Mouse (Mus musculus): ENCODE results near the gene Tmprss13. TPM values are rescaled to one million over a fixed set of nuclear protein-coding genes. Genes with fewer than 3 reads are reported as not detected.

Tmprss13 gene
- polyA plus RNA-seq, 1 experiment: not detected

GRCm38 (mm10) chr9:45386698-45387097 lies 67.8 kb downstream of the Tmprss13 start:
- TF ChIP-seq MAX (IDR thresholded peaks at IDR 0.05): no peak
- no peak for TF ChIP-seq CTCF (IDR thresholded peaks at IDR 0.05; ENCODE audit: control insufficient read depth, insufficient read depth, insufficient read length)
- TF ChIP-seq FOSL1 (IDR thresholded peaks at IDR 0.05; ENCODE audit: insufficient read depth, low read length, poor library complexity, severe bottlenecking): no peak
- no peak for TF ChIP-seq USF1 (IDR thresholded peaks at IDR 0.05; ENCODE audit: low read depth)
- no peak for TF ChIP-seq MYOD1 (IDR thresholded peaks at IDR 0.05; ENCODE audit: control insufficient read depth, insufficient read length, low read depth)
- no peaks in the 10 kb centered on the region for H3K79me3 ChIP-seq (ENCODE audit: low read depth)
- no peak overlapping the region for H3ac ChIP-seq (ENCODE audit: control insufficient read depth, insufficient read length, low read depth)
- H3K79me2 ChIP-seq (ENCODE audit: control insufficient read depth, insufficient read depth): no peaks in the 10 kb centered on the region
- H3K27me3 ChIP-seq (ENCODE audit: control insufficient read depth, insufficient read depth, insufficient read length): no peaks in the 10 kb centered on the region
- H3K36me3 ChIP-seq (ENCODE audit: control insufficient read depth, insufficient read depth): no peaks in the 10 kb centered on the region
- H3K4me3 ChIP-seq (ENCODE audit: insufficient read depth, poor library complexity, severe bottlenecking): no peak overlapping the region

GRCm38 (mm10) chr9:45388385-45388994 lies 69.6 kb downstream of the Tmprss13 start:
- Histone ChIP-seq H3K36me3 (ENCODE audit: control insufficient read depth, insufficient read depth) (no peaks in the 10 kb centered on the region), H3K27me3 (ENCODE audit: control insufficient read depth, insufficient read depth, insufficient read length) (peaks cover 4% of the 10 kb centered on the region), H3K79me3 (ENCODE audit: low read depth) (no peaks in the 10 kb centered on the region), H3K79me2 (ENCODE audit: control insufficient read depth, insufficient read depth) (no peaks in the 10 kb centered on the region), H3ac (ENCODE audit: control insufficient read depth, insufficient read length, low read depth) (no peak overlapping the region), H3K4me3 (ENCODE audit: insufficient read depth, poor library complexity, severe bottlenecking) (no peak overlapping the region)
- no peak for TF ChIP-seq USF1 (IDR thresholded peaks at IDR 0.05; ENCODE audit: low read depth)
- TF ChIP-seq MYOG (IDR thresholded peaks at IDR 0.05; ENCODE audit: control insufficient read depth, extremely low read depth, insufficient read length): no peak
- peak; percentile 77 for TF ChIP-seq CTCF (IDR thresholded peaks at IDR 0.05; ENCODE audit: control insufficient read depth, insufficient read depth, insufficient read length)
- no peak for TF ChIP-seq MYOD1 (IDR thresholded peaks at IDR 0.05; ENCODE audit: control insufficient read depth, insufficient read length, low read depth)

GRCm38 (mm10) chr9:45389596-45389995 lies 70.7 kb downstream of the Tmprss13 start:
- H3K4me3 ChIP-seq (ENCODE audit: insufficient read depth, poor library complexity, severe bottlenecking): no peak overlapping the region
- no peaks in the 10 kb centered on the region for H3K79me3 ChIP-seq (ENCODE audit: low read depth)
- TF ChIP-seq MYOG (IDR thresholded peaks at IDR 0.05; ENCODE audit: control insufficient read depth, extremely low read depth, insufficient read length) (no peak), CEBPB (IDR thresholded peaks at IDR 0.05; ENCODE audit: low read depth) (no peak), CTCF (IDR thresholded peaks at IDR 0.05; ENCODE audit: control insufficient read depth, insufficient read depth, insufficient read length) (no peak), FOSL1 (IDR thresholded peaks at IDR 0.05; ENCODE audit: insufficient read depth, low read length, poor library complexity, severe bottlenecking) (no peak), USF1 (IDR thresholded peaks at IDR 0.05; ENCODE audit: low read depth) (no peak), MYOD1 (IDR thresholded peaks at IDR 0.05; ENCODE audit: control insufficient read depth, insufficient read length, low read depth) (no peak), MAX (IDR thresholded peaks at IDR 0.05) (no peak)
- no peaks in the 10 kb centered on the region for H3K36me3 ChIP-seq (ENCODE audit: control insufficient read depth, insufficient read depth)
- H3K27me3 ChIP-seq (ENCODE audit: control insufficient read depth, insufficient read depth, insufficient read length): peaks cover 8% of the 10 kb centered on the region
- no peaks in the 10 kb centered on the region for H3K79me2 ChIP-seq (ENCODE audit: control insufficient read depth, insufficient read depth)
- no peak overlapping the region for H3ac ChIP-seq (ENCODE audit: control insufficient read depth, insufficient read length, low read depth)

GRCm38 (mm10) chr9:45391299-45391698 lies 72.4 kb downstream of the Tmprss13 start:
- H3K4me3 ChIP-seq (ENCODE audit: insufficient read depth, poor library complexity, severe bottlenecking): no peak overlapping the region

GRCm38 (mm10) chr9:45395218-45395617 lies 76.3 kb downstream of the Tmprss13 start:
- Histone ChIP-seq H3ac (ENCODE audit: control insufficient read depth, insufficient read length, low read depth) (no peak overlapping the region), H3K27me3 (ENCODE audit: control insufficient read depth, insufficient read depth, insufficient read length) (peaks cover 14% of the 10 kb centered on the region), H3K79me2 (ENCODE audit: control insufficient read depth, insufficient read depth) (no peaks in the 10 kb centered on the region), H3K79me3 (ENCODE audit: low read depth) (no peaks in the 10 kb centered on the region), H3K36me3 (ENCODE audit: control insufficient read depth, insufficient read depth) (no peaks in the 10 kb centered on the region), H3K4me3 (ENCODE audit: insufficient read depth, poor library complexity, severe bottlenecking) (no peak overlapping the region)
- TF ChIP-seq CEBPB (IDR thresholded peaks at IDR 0.05; ENCODE audit: low read depth) (no peak), USF1 (IDR thresholded peaks at IDR 0.05; ENCODE audit: low read depth) (no peak), MYOG (IDR thresholded peaks at IDR 0.05; ENCODE audit: control insufficient read depth, extremely low read depth, insufficient read length) (no peak), MAX (IDR thresholded peaks at IDR 0.05) (no peak), FOSL1 (IDR thresholded peaks at IDR 0.05; ENCODE audit: insufficient read depth, low read length, poor library complexity, severe bottlenecking) (no peak), CTCF (IDR thresholded peaks at IDR 0.05; ENCODE audit: control insufficient read depth, insufficient read depth, insufficient read length) (no peak)

More at GRCm38 (mm10) chr9:45391299-45391698, 72.4 kb downstream of the Tmprss13 start:
- Histone ChIP-seq H3K27me3 (ENCODE audit: control insufficient read depth, insufficient read depth, insufficient read length) (peaks cover 8% of the 10 kb centered on the region), H3K79me2 (ENCODE audit: control insufficient read depth, insufficient read depth) (no peaks in the 10 kb centered on the region), H3K79me3 (ENCODE audit: low read depth) (no peaks in the 10 kb centered on the region), H3ac (ENCODE audit: control insufficient read depth, insufficient read length, low read depth) (no peak overlapping the region), H3K36me3 (ENCODE audit: control insufficient read depth, insufficient read depth) (no peaks in the 10 kb centered on the region)
- TF ChIP-seq USF1 (IDR thresholded peaks at IDR 0.05; ENCODE audit: low read depth) (no peak), CEBPB (IDR thresholded peaks at IDR 0.05; ENCODE audit: low read depth) (no peak), CTCF (IDR thresholded peaks at IDR 0.05; ENCODE audit: control insufficient read depth, insufficient read depth, insufficient read length) (no peak), MYOG (IDR thresholded peaks at IDR 0.05; ENCODE audit: control insufficient read depth, extremely low read depth, insufficient read length) (no peak)

GRCm38 (mm10) chr9:45395796-45396195 lies 76.9 kb downstream of the Tmprss13 start:
- H3ac ChIP-seq (ENCODE audit: control insufficient read depth, insufficient read length, low read depth): no peak overlapping the region
- peaks cover 14% of the 10 kb centered on the region for H3K27me3 ChIP-seq (ENCODE audit: control insufficient read depth, insufficient read depth, insufficient read length)
- H3K4me3 ChIP-seq (ENCODE audit: insufficient read depth, poor library complexity, severe bottlenecking): no peak overlapping the region
- no peak for TF ChIP-seq CEBPB (IDR thresholded peaks at IDR 0.05; ENCODE audit: low read depth)
- no peak for TF ChIP-seq USF1 (IDR thresholded peaks at IDR 0.05; ENCODE audit: low read depth)
- no peak for TF ChIP-seq CTCF (IDR thresholded peaks at IDR 0.05; ENCODE audit: control insufficient read depth, insufficient read depth, insufficient read length)
- no peak for TF ChIP-seq MYOD1 (IDR thresholded peaks at IDR 0.05; ENCODE audit: control insufficient read depth, insufficient read length, low read depth)
- TF ChIP-seq FOSL1 (IDR thresholded peaks at IDR 0.05; ENCODE audit: insufficient read depth, low read length, poor library complexity, severe bottlenecking): no peak
- no peak for TF ChIP-seq MAX (IDR thresholded peaks at IDR 0.05)
- no peak for TF ChIP-seq MYOG (IDR thresholded peaks at IDR 0.05; ENCODE audit: control insufficient read depth, extremely low read depth, insufficient read length)
- no peaks in the 10 kb centered on the region for H3K79me2 ChIP-seq (ENCODE audit: control insufficient read depth, insufficient read depth)
- no peaks in the 10 kb centered on the region for H3K79me3 ChIP-seq (ENCODE audit: low read depth)
- H3K36me3 ChIP-seq (ENCODE audit: control insufficient read depth, insufficient read depth): no peaks in the 10 kb centered on the region

Other genes starting within 250 kb of the Tmprss13 start
- gene Jaml, start 239.9 kb upstream of the Tmprss13 start, polyA plus RNA-seq (2012; fragmentation: generic; extraction: Trizol): not detected
- gene Scn2b, start 201.3 kb upstream of the Tmprss13 start, polyA plus RNA-seq (2012; fragmentation: generic; extraction: Trizol): not detected
- 0.01 TPM for gene Scn4b, start 180.7 kb upstream of the Tmprss13 start, polyA plus RNA-seq (2012; fragmentation: generic; extraction: Trizol)
- not detected for gene BC049352, start 137.1 kb upstream of the Tmprss13 start, polyA plus RNA-seq (2012; fragmentation: generic; extraction: Trizol)
- gene Tmprss4, start 115.0 kb upstream of the Tmprss13 start, polyA plus RNA-seq (2012; fragmentation: generic; extraction: Trizol): not detected
- gene Il10ra, start 50.0 kb upstream of the Tmprss13 start, polyA plus RNA-seq (2012; fragmentation: generic; extraction: Trizol): not detected
- not detected for gene Fxyd6, start 51.1 kb downstream of the Tmprss13 start, polyA plus RNA-seq (2012; fragmentation: generic; extraction: Trizol)
- not detected for gene Fxyd2, start 80.6 kb downstream of the Tmprss13 start, polyA plus RNA-seq (2012; fragmentation: generic; extraction: Trizol)
- gene Dscaml1, start 107.5 kb downstream of the Tmprss13 start, polyA plus RNA-seq (2012; fragmentation: generic; extraction: Trizol): not detected